In the genomic region with DNA sequence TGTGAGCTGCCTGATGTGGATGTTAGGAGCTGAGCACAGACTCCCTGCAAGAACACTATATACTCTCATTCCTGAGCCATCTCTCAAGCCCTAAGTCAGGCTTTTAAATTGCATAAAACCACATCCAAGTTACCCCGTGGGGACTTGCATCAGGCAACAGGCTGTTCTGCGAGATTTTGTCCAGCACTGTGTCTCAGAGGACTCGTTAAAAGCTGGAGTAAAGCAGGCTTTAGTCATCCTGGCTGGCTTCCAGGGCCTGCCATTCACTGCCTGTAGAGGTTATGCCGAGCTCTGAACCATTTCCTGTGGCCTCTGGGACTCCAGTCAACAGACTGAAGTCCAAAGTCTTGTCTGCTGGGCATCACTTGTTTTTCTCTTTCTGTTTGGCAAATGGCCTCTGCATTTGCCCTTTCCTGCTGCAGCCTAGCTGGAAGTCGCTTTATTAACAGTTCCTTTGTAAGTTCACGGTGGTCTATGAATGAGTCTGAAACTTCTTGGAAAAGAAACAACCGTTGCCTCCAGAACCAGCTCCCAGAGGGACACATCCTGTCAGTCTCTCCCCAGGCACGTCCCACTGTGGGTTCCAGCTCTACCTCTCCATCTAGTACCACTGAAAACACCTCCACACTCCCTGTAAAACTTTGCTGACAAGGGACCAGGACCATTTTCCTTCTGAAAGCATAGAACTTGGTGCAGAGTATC, we compare ENCODE assay signal across 8 mouse cellular contexts.
DNase-seq lines count a peak whose midpoint lies in the region; ATAC-seq lines count a peak whose summit lies in the region.

No protein-coding gene starts in this region.

- ATAC-seq in embryonic facial prominence, embryonic 15.5 days (ENCODE audit: insufficient number of reproducible peaks, low FRiP score, low TSS enrichment, low read depth), result peak; percentile 72
- ATAC-seq in midbrain, embryonic 16.5 days, result peak; percentile 85
- ATAC-seq in granulocyte monocyte progenitor cell, adult 5-6 weeks (replicated peaks; ENCODE audit: poor library complexity, severe bottlenecking), result no peak

- H3K4me3 ChIP-seq in embryonic facial prominence, embryonic 15.5 days (replicated peaks), result no peak overlapping the region
- no peak overlapping the region for H3K4me3 ChIP-seq in limb, embryonic 10.5 days
- no peak overlapping the region for H3K4me3 ChIP-seq in midbrain, embryonic 16.5 days (ENCODE audit: low read depth, low read length)

- peak; percentile 42 to 48 for DNase-seq in right cerebral cortex, postnatal 10 days (ENCODE audit: low spot score in 2 of 2)
- DNase-seq in right cerebral cortex, adult 18-20 months, result no peak
- DNase-seq in heart, postnatal 25 days (ENCODE audit: low spot score), result peak; percentile 70
- no peak for DNase-seq in limb, embryonic 10.5 days (ENCODE audit: low spot score)
- no peak for DNase-seq in thymus, adult 18-20 months

- peaks cover 12% of the 10 kb centered on the region for H3K4me1 ChIP-seq in embryonic facial prominence, embryonic 15.5 days
- peaks cover 10% of the 10 kb centered on the region; the same call in 1 of the 2 replicates for H3K4me1 ChIP-seq in limb, embryonic 10.5 days
- H3K4me1 ChIP-seq in midbrain, embryonic 16.5 days (ENCODE audit: control insufficient read depth, insufficient read depth, low read length), result peaks cover 2% of the 10 kb centered on the region; the same call in 1 of the 2 replicates

- H3K9ac ChIP-seq in embryonic facial prominence, embryonic 15.5 days, result no peak overlapping the region
- H3K9ac ChIP-seq in midbrain, embryonic 16.5 days (ENCODE audit: low read depth, low read length), result no peak overlapping the region

- intact Hi-C loops in heart, postnatal 25 days (cut with DNase I), result no loop called here

- H3K4me2 ChIP-seq in embryonic facial prominence, embryonic 15.5 days (replicated peaks), result no peak overlapping the region
- H3K4me2 ChIP-seq in midbrain, embryonic 16.5 days (ENCODE audit: low read length), result no peak overlapping the region

- WGBS in embryonic facial prominence, embryonic 15.5 days, result 25% methylated on average over 8 of the region's 8 CpGs
- WGBS in limb, embryonic 10.5 days, result 73% methylated on average over 8 of the region's 8 CpGs
- 36% methylated on average over 8 of the region's 8 CpGs for WGBS in midbrain, embryonic 16.5 days

- H3K27ac ChIP-seq in embryonic facial prominence, embryonic 15.5 days (replicated peaks), result peak overlapping the region; percentile 29
- peak overlapping the region; percentile 32; the same call in 1 of the 2 replicates for H3K27ac ChIP-seq in limb, embryonic 10.5 days
- no peak overlapping the region for H3K27ac ChIP-seq in midbrain, embryonic 16.5 days (ENCODE audit: low read length)

- H3K9me3 ChIP-seq in embryonic facial prominence, embryonic 15.5 days (replicated peaks), result no peaks in the 10 kb centered on the region
- no peaks in the 10 kb centered on the region for H3K9me3 ChIP-seq in limb, embryonic 10.5 days (replicated peaks)
- H3K9me3 ChIP-seq in midbrain, embryonic 16.5 days (replicated peaks; ENCODE audit: control insufficient read depth, low read length, poor library complexity, severe bottlenecking), result no peaks in the 10 kb centered on the region

- no peaks in the 10 kb centered on the region for H3K27me3 ChIP-seq in embryonic facial prominence, embryonic 15.5 days
- H3K27me3 ChIP-seq in limb, embryonic 10.5 days (ENCODE audit: low read depth, poor library complexity, severe bottlenecking), result no peaks in the 10 kb centered on the region
- no peaks in the 10 kb centered on the region for H3K27me3 ChIP-seq in midbrain, embryonic 16.5 days (ENCODE audit: control insufficient read depth, insufficient read depth, low read depth, low read length)

- H3K36me3 ChIP-seq in embryonic facial prominence, embryonic 15.5 days, result no peaks in the 10 kb centered on the region
- no peaks in the 10 kb centered on the region for H3K36me3 ChIP-seq in limb, embryonic 10.5 days
- H3K36me3 ChIP-seq in midbrain, embryonic 16.5 days (ENCODE audit: control insufficient read depth, insufficient read depth, low read length), result no peaks in the 10 kb centered on the region

Comparison
In these comparisons a context has a peak if more than half of its experiments do, and no peak if none do; other contexts are left out.
1. DNase-seq: peak in right cerebral cortex, postnatal 10 days (2 of 2) and heart, postnatal 25 days (single experiment); none in right cerebral cortex, adult 18-20 months (single experiment), limb, embryonic 10.5 days (single experiment) and thymus, adult 18-20 months (0 of 2).